Mouse (Mus musculus): ENCODE data around the gene Vill. TPM values are rescaled to one million over a fixed set of nuclear protein-coding genes. Genes with fewer than 3 reads are reported as not detected.

Vill gene
- polyA plus RNA-seq, 1 experiment from 2014 or later: 43.0 TPM

DNA sequence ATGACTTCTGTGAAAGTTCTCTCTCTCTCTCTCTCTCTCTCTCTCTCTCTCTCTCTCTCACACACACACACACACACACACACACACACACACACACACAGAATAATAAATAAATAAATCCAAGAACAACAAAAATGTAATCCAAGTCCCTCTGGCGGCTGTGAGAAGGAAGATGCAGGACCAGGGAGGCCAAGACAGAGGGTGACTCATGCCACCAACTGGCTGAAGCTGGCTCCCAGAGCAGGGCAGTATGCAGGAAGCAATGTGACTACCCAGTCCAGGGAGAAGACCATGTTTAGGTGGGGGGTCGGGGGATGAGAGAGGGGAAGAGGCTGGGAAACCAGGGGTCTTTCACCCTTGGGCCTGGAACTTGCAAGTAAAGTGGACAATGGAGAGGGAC lies 1.4 kb upstream of the Vill start:
- H3K4me3 ChIP-seq (replicated peaks; ENCODE audit: low read length): no peak overlapping the region
- no peaks in the 10 kb centered on the region for H3K27me3 ChIP-seq (ENCODE audit: control insufficient read depth, insufficient read depth, low read length)
- no peak for ATAC-seq (ENCODE audit: insufficient read depth, low FRiP score)
- no peak overlapping the region for H3K4me2 ChIP-seq (ENCODE audit: low read depth, low read length)
- 67% methylated on average over 2 of the region's 2 CpGs for WGBS
- peaks cover 27% of the 10 kb centered on the region for H3K4me1 ChIP-seq (ENCODE audit: control insufficient read depth, insufficient read depth, low read length)
- H3K9me3 ChIP-seq (replicated peaks; ENCODE audit: control insufficient read depth, low read length): no peaks in the 10 kb centered on the region
- H3K36me3 ChIP-seq (ENCODE audit: control insufficient read depth, insufficient read depth, low read length): no peaks in the 10 kb centered on the region
- H3K27ac ChIP-seq (ENCODE audit: low read length): no peak overlapping the region
- H3K9ac ChIP-seq (ENCODE audit: low read length): no peak overlapping the region

DNA sequence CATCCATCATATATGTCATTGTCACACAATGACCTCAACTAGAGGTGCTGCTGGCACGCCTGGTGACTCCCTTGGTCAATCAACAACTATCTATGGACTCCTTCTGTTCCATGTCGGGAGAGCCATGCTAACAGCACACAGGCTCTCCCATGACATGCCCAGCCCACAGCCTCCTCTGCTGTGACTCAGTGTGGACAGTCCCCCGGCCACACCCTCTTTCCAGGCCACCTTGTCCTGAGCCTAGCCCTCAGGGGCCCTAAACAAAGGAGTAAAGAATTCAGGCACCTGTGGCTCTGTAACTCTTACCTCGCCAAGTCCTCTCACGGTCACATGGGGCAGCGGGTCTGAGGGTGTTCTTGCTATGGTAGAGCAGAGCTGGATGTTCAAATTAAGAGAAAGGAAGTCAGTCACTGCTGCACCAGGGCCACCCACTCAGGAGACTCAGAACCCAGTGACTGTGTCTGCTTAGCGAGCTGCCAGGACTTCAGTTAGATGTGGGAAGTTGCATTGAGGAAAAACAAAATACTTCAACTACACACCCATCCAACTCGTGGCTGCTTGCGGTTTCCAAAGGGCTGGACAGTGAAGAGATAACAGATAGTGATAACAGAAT lies 1.5 kb downstream of the Vill start:
- peak overlapping the region; percentile 56 for H3K4me3 ChIP-seq (replicated peaks; ENCODE audit: low read length)
- H3K27me3 ChIP-seq (ENCODE audit: control insufficient read depth, insufficient read depth, low read length): no peaks in the 10 kb centered on the region
- H3K4me2 ChIP-seq (ENCODE audit: low read depth, low read length): peak overlapping the region; percentile 56
- H3K4me1 ChIP-seq (ENCODE audit: control insufficient read depth, insufficient read depth, low read length): peaks cover 25% of the 10 kb centered on the region
- H3K27ac ChIP-seq (ENCODE audit: low read length): peak overlapping the region; percentile 61
- peak overlapping the region; percentile 73; the same call in 1 of the 2 replicates for H3K9ac ChIP-seq (ENCODE audit: low read length)
- no peaks in the 10 kb centered on the region for H3K36me3 ChIP-seq (ENCODE audit: control insufficient read depth, insufficient read depth, low read length)
- no peaks in the 10 kb centered on the region for H3K9me3 ChIP-seq (replicated peaks; ENCODE audit: control insufficient read depth, low read length)
- ATAC-seq (ENCODE audit: insufficient read depth, low FRiP score): peak; percentile 46; the same call in 1 of the 2 replicates
- 58% methylated on average over 9 of the region's 9 CpGs for WGBS

DNA sequence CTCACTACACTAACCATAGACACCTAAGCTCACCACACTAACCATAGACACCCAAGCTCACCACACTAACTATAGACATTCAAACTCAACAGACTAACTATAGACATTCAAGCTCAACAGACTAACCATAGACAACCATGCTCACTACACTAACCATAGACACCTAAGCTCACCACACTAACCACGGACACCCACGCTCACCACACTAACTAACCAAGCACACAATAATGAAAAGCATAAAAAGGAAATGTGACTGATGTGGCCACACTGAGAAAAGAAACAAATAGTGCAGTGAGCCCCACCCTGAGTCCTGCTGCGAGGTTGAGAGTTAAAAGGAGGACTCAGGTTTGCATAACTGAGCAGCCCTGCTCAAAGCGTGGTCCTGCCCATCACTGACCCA lies 2.8 kb downstream of the Vill start:
- H3K9ac ChIP-seq (ENCODE audit: low read length): no peak overlapping the region
- no peak for ATAC-seq (ENCODE audit: insufficient read depth, low FRiP score)
- WGBS: 70% methylated on average over 4 of the region's 4 CpGs
- H3K9me3 ChIP-seq (replicated peaks; ENCODE audit: control insufficient read depth, low read length): no peaks in the 10 kb centered on the region
- H3K4me3 ChIP-seq (replicated peaks; ENCODE audit: low read length): no peak overlapping the region
- no peaks in the 10 kb centered on the region for H3K27me3 ChIP-seq (ENCODE audit: control insufficient read depth, insufficient read depth, low read length)
- H3K27ac ChIP-seq (ENCODE audit: low read length): no peak overlapping the region
- H3K4me1 ChIP-seq (ENCODE audit: control insufficient read depth, insufficient read depth, low read length): peaks cover 25% of the 10 kb centered on the region
- no peak overlapping the region for H3K4me2 ChIP-seq (ENCODE audit: low read depth, low read length)
- H3K36me3 ChIP-seq (ENCODE audit: control insufficient read depth, insufficient read depth, low read length): no peaks in the 10 kb centered on the region

DNA sequence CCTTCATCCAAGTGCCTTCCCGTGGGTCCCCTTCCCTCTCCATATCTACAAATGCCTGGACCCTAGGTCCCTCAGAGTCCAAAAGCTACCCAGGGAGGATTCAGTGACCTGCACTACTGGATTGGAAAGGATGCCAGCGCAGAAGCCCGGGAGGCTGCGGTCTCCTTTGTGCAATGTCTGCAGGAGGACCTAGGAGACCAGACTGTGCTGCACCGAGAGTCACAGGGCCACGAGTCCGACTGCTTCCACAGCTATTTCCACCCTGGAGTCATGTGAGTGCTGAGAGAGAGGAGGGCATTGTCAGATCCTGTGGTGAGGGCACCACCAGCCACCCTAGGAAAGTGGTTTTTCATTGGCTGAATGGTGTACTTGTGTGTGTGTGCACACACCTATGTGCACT lies 5.7 kb downstream of the Vill start:
- Histone ChIP-seq H3K36me3 (ENCODE audit: control insufficient read depth, insufficient read depth, low read length) (no peaks in the 10 kb centered on the region), H3K9me3 (replicated peaks; ENCODE audit: control insufficient read depth, low read length) (no peaks in the 10 kb centered on the region), H3K27ac (ENCODE audit: low read length) (no peak overlapping the region), H3K4me3 (replicated peaks; ENCODE audit: low read length) (no peak overlapping the region), H3K4me2 (ENCODE audit: low read depth, low read length) (no peak overlapping the region), H3K27me3 (ENCODE audit: control insufficient read depth, insufficient read depth, low read length) (no peaks in the 10 kb centered on the region), H3K4me1 (ENCODE audit: control insufficient read depth, insufficient read depth, low read length) (peaks cover 11% of the 10 kb centered on the region; the same call in 1 of the 2 replicates), H3K9ac (ENCODE audit: low read length) (no peak overlapping the region)
- WGBS: 83% methylated on average over 7 of the region's 7 CpGs
- no peak for ATAC-seq (ENCODE audit: insufficient read depth, low FRiP score)

DNA sequence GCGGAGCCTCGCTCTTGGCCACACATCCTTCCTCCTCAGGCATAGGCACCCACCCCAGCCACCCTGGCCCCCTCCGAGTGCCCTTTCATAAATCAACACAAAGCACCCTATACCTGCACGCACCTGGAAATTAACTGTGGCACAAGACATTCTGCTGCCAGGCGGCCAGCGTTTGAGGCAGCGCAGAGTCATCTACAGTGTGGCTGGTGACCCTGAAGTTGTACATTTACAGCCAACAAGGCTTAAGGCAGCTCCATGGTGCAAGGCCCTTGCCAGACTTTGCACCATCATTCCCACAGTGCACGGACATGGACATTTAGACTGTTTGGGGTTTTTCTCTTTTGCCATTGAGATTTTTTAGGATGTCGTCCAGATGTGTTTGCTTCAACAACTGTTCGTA lies 8.1 kb downstream of the Vill start:
- no peaks in the 10 kb centered on the region for H3K27me3 ChIP-seq (ENCODE audit: control insufficient read depth, insufficient read depth, low read length)
- no peak overlapping the region for H3K27ac ChIP-seq (ENCODE audit: low read length)
- H3K9me3 ChIP-seq (replicated peaks; ENCODE audit: control insufficient read depth, low read length): no peaks in the 10 kb centered on the region
- H3K4me2 ChIP-seq (ENCODE audit: low read depth, low read length): no peak overlapping the region
- WGBS: 86% methylated on average over 10 of the region's 10 CpGs
- H3K36me3 ChIP-seq (ENCODE audit: control insufficient read depth, insufficient read depth, low read length): no peaks in the 10 kb centered on the region
- H3K9ac ChIP-seq (ENCODE audit: low read length): no peak overlapping the region
- no peak for ATAC-seq (ENCODE audit: insufficient read depth, low FRiP score)
- H3K4me1 ChIP-seq (ENCODE audit: control insufficient read depth, insufficient read depth, low read length): no peaks in the 10 kb centered on the region
- no peak overlapping the region for H3K4me3 ChIP-seq (replicated peaks; ENCODE audit: low read length)

DNA sequence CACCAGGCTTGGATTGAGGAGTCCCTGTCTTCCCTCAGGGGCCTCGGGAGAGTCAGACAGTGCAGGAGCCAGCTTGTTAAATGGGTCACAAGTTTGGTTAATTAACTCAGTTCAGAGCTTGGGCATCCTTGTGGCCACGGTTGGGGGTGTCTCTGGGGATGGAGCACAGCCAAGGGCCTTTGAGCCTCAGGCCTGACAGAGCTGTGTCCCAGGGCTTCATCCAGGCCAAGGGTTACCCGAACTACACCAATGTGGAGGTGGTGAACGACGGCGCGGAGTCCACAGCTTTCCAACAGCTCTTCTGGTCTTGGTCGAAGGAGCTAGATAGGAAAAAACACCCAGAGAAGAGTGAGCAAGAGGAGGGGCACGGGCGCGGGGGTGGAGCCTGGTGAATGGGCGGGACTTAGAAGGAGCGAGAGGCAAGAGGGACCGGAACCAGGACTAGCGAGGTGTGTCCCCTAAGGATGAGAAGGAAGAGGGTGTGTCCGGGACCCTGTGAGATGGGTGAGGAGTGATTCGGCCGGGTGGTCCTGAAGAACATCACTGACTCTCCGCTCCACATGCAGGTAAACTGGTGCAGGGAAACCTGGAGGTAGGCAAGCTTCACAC lies 10.6 kb downstream of the Vill start:
- no peak overlapping the region for H3K9ac ChIP-seq (ENCODE audit: low read length)
- no peaks in the 10 kb centered on the region for H3K9me3 ChIP-seq (replicated peaks; ENCODE audit: control insufficient read depth, low read length)
- no peak overlapping the region for H3K4me2 ChIP-seq (ENCODE audit: low read depth, low read length)
- 35% methylated on average over 19 of the region's 19 CpGs for WGBS
- no peaks in the 10 kb centered on the region for H3K36me3 ChIP-seq (ENCODE audit: control insufficient read depth, insufficient read depth, low read length)
- H3K4me3 ChIP-seq (replicated peaks; ENCODE audit: low read length): no peak overlapping the region; the same call in 1 of the 2 replicates
- no peaks in the 10 kb centered on the region; the same call in 1 of the 2 replicates for H3K4me1 ChIP-seq (ENCODE audit: control insufficient read depth, insufficient read depth, low read length)
- ATAC-seq (ENCODE audit: insufficient read depth, low FRiP score): no peak
- H3K27ac ChIP-seq (ENCODE audit: low read length): no peak overlapping the region
- H3K27me3 ChIP-seq (ENCODE audit: control insufficient read depth, insufficient read depth, low read length): no peaks in the 10 kb centered on the region

DNA sequence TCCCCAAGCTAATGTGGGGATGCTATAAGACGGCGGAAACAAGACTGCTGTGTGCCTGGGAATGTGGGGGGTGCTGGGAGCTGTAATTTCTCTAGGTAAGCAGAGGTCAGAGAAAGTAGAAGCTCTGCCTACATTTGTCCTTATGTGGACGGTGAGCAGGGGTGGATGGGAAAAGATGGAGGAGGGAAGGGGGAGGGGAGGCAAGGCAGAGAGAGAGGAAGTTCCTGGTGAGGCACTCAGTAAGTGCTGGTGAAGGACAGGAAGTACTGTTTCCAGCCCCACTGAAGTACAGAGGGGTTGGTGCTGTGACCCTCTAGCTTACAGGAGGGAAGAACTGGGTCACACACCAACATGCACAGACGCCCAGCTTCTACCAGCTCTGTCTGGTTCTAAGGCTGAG lies 11.7 kb downstream of the Vill start:
- Histone ChIP-seq H3K36me3 (ENCODE audit: control insufficient read depth, insufficient read depth, low read length) (no peaks in the 10 kb centered on the region), H3K9me3 (replicated peaks; ENCODE audit: control insufficient read depth, low read length) (no peaks in the 10 kb centered on the region), H3K4me3 (replicated peaks; ENCODE audit: low read length) (no peak overlapping the region), H3K4me1 (ENCODE audit: control insufficient read depth, insufficient read depth, low read length) (no peaks in the 10 kb centered on the region; the same call in 1 of the 2 replicates), H3K4me2 (ENCODE audit: low read depth, low read length) (no peak overlapping the region), H3K27ac (ENCODE audit: low read length) (no peak overlapping the region), H3K9ac (ENCODE audit: low read length) (0 out of 2 replicates have a peak overlapping the region, but pooled peaks have one; percentile 8), H3K27me3 (ENCODE audit: control insufficient read depth, insufficient read depth, low read length) (no peaks in the 10 kb centered on the region)
- ATAC-seq (ENCODE audit: insufficient read depth, low FRiP score): no peak
- WGBS: 64% methylated on average over 4 of the region's 4 CpGs

DNA sequence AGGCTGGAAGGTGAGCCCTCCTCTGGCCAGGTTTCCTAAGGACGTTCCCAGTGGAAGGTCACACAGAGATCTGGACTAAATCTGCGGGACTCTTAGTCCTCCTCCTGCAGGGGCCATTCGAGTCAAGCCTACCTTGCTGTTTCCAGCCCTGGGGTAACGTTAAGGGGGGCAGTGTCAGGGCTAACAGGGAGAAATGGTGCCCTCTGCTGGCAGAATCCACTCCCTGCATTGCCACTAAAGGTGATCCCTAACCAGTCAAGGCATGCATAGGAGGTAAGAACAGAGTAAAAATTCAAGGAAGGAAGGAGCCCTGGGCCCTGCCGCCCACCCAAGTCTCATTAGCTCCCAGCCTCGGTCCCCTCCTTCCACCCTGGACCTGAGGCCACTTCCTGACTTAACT lies 15.0 kb downstream of the Vill start:
- H3K27me3 ChIP-seq (ENCODE audit: control insufficient read depth, insufficient read depth, low read length): no peaks in the 10 kb centered on the region
- H3K4me3 ChIP-seq (replicated peaks; ENCODE audit: low read length): no peak overlapping the region
- H3K9me3 ChIP-seq (replicated peaks; ENCODE audit: control insufficient read depth, low read length): no peaks in the 10 kb centered on the region
- H3K36me3 ChIP-seq (ENCODE audit: control insufficient read depth, insufficient read depth, low read length): peaks cover 4% of the 10 kb centered on the region; the same call in 1 of the 2 replicates
- ATAC-seq (ENCODE audit: insufficient read depth, low FRiP score): peak; percentile 11; the same call in 1 of the 2 replicates
- H3K4me1 ChIP-seq (ENCODE audit: control insufficient read depth, insufficient read depth, low read length): no peaks in the 10 kb centered on the region; the same call in 1 of the 2 replicates
- no peak overlapping the region for H3K9ac ChIP-seq (ENCODE audit: low read length)
- WGBS: 4% methylated on average over 6 of the region's 6 CpGs
- H3K4me2 ChIP-seq (ENCODE audit: low read depth, low read length): no peak overlapping the region
- no peak overlapping the region for H3K27ac ChIP-seq (ENCODE audit: low read length)

DNA sequence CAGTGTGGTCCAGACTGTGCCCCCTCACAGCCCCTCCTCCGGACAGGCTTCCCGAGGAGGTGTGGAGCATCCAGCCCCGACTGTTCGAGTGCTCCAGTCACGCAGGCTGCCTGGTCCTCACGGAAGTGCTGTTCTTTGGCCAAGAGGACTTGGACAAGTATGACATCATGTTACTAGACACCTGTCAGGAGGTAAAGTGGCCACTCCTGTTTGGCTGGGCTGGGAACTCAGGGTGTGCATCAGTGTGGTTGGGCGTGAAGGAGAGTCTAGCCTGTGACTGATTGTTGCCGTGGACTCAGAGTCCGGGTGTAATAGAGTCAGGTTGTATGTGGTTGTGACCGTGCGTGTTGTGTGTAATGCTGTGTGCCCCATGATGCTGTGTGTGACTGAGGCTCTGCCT lies 15.7 kb downstream of the Vill start:
- ATAC-seq (ENCODE audit: insufficient read depth, low FRiP score): peak; percentile 19; the same call in 1 of the 2 replicates
- H3K27me3 ChIP-seq (ENCODE audit: control insufficient read depth, insufficient read depth, low read length): no peaks in the 10 kb centered on the region

More for the DNA sequence above, 15.7 kb downstream of the Vill start:
- H3K9ac ChIP-seq (ENCODE audit: low read length): no peak overlapping the region
- no peaks in the 10 kb centered on the region for H3K9me3 ChIP-seq (replicated peaks; ENCODE audit: control insufficient read depth, low read length)
- WGBS: 78% methylated on average over 11 of the region's 11 CpGs
- peaks cover under 1% of the 10 kb centered on the region for H3K4me1 ChIP-seq (ENCODE audit: control insufficient read depth, insufficient read depth, low read length)
- H3K4me2 ChIP-seq (ENCODE audit: low read depth, low read length): no peak overlapping the region
- no peak overlapping the region for H3K27ac ChIP-seq (ENCODE audit: low read length)
- no peak overlapping the region for H3K4me3 ChIP-seq (replicated peaks; ENCODE audit: low read length)
- peaks cover 4% of the 10 kb centered on the region; the same call in 1 of the 2 replicates for H3K36me3 ChIP-seq (ENCODE audit: control insufficient read depth, insufficient read depth, low read length)
